Mouse (Mus musculus) testis, adult 2 months (tissue): ENCODE results near the gene Nploc4.

Experiments
- CTCF ChIP-seq: fragments of 200-500 bp; IDR thresholded peaks from 2 replicates; pipeline ENCODE4 v1.5.1; 2012; ENCODE audit warnings: low read depth, mild to moderate bottlenecking, inconsistent platforms, low read length, moderate library complexity; ENCODE audit not compliant: control insufficient read depth, insufficient read depth, insufficient replicate concordance
- POLR2A ChIP-seq: fragments of 200-500 bp; IDR thresholded peaks from 2 replicates; pipeline ENCODE4 v1.6.1; 2012; ENCODE audit warnings: low read depth, mild to moderate bottlenecking, inconsistent platforms, low read length, moderate library complexity; ENCODE audit not compliant: control insufficient read depth

DNA sequence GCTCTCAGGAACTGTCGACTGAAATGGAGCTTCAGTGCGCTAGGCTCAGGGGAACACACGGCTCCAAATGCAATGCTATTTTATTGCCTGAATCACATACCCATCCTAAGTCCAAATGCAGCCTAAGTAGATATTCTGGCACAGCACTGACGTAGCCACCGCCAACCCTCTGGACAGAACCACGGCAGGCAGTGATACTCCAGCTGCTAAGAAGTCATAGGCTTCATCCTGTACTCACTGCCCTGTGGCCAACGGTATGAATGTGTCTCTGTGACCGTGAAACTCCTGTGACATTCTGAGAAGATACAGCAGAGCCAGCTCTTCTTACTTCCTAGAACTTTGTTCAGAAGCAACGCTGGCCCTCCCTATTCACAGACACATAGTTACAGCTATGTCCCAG, 48.9 kb downstream of the Nploc4 start:
- TF ChIP-seq POLR2A = no peak
- no peak for TF ChIP-seq CTCF
